Mouse (Mus musculus): ENCODE data around the gene Odf3. TPM values are rescaled to one million over a fixed set of nuclear protein-coding genes. Genes with fewer than 3 reads are reported as not detected.

Gene Odf3
- polyA plus RNA-seq (2012; rRNA removed) = 0.32 and 0.46 TPM in 2 replicates

DNA sequence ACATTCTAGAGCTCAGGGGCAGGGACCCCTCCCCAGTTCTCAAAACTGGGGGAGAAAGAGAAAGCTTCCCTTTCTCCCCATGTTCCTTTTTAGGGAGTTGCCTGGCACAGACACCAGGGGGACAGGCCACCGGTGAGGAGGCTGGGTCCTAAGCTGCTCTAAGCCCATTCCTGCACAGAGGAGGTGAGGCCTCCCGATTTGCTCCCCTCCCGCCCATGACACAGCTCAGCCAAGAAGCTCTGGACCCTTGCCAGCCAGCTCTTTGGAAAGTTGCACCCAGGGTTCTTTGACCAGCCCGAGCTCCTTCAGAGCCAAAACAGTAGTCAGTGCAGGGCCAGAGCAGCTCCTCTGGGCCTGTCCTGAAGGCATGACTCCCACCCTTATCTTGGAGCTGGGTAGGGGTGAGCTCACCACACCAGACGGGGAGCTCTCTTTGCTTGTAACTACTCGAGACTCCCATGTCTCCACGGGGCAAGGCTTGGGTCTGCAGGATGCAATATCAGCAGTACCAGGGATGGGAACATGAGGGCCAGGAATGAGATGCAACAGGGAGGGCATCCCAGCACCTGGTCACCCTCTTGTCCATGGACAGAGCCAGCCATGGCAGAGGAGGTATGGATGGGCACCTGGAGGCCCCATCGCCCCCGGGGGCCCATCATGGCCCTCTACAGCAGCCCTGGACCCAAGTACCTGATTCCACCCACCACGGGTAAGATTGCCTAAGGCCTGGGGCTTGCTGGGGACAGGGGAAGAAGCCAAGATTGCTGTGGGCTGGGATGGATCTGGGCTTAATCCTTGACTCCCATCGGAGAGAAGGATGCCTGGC lies at the start of gene Odf3:
Gene Odf3 (plus strand): TSS at position 51 of the 826 bp plus-strand sequence.
- no peak for TF ChIP-seq POLR2A (IDR thresholded peaks at IDR 0.05; ENCODE audit: extremely low read depth, insufficient read depth, low read length)
- no peak for TF ChIP-seq CTCF (IDR thresholded peaks at IDR 0.05; ENCODE audit: extremely low read depth, insufficient read depth, low read length)
- Histone ChIP-seq H3K4me1 (ENCODE audit: control insufficient read depth, insufficient read depth, low read length) (no peaks in the 10 kb centered on the region), H3K4me3 (ENCODE audit: insufficient read depth, low read length) (no peak within 1 kb of the TSS), H3K27ac (ENCODE audit: insufficient read depth, low read length) (no peak within 1 kb of the TSS)

DNA sequence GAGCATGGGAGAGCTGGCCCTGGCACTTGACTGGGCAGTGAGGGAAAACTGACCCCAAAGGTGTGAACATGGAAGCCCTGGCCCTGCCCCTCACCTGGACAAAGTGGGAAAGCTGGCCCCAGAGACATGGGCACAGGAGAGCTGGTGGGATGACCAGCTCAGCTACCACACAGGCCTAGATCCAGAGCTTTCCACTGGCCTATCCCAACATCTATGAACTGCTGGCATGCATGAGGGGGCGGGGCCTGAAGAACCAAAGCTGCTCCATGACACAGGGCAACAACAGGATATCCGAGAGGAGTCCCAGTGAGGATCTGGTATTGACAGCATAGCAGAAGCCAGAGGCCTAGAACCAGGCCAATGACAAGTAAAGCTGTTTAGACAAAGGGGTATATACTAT lies 49.4 kb upstream of the Odf3 start:
- Histone ChIP-seq H3K27ac (ENCODE audit: insufficient read depth, low read length) (no peak overlapping the region), H3K4me1 (ENCODE audit: control insufficient read depth, insufficient read depth, low read length) (no peaks in the 10 kb centered on the region), H3K4me3 (ENCODE audit: insufficient read depth, low read length) (no peak overlapping the region)
- TF ChIP-seq CTCF (IDR thresholded peaks at IDR 0.05; ENCODE audit: extremely low read depth, insufficient read depth, low read length) (no peak), POLR2A (IDR thresholded peaks at IDR 0.05; ENCODE audit: extremely low read depth, insufficient read depth, low read length) (no peak)

DNA sequence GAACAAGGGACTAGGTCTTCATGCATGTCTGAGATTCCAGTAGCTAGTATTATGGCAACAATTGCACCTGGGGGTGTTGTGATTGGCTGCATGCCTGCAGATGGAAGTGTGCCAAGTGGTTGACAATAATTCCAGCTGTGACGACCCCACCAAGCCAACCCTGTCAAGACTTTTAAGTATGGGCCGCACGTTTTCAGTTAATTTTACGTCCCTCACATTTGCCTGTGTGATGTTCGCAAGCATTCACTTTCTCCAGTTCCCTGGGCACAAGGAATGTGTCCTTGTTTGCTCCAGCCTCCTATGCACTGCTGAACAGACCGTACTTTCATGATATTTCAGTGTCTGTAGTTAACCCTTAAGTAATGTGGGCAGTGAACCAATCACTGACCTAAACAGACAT lies 45.0 kb upstream of the Odf3 start:
- no peak for TF ChIP-seq POLR2A (IDR thresholded peaks at IDR 0.05; ENCODE audit: extremely low read depth, insufficient read depth, low read length)
- TF ChIP-seq CTCF (IDR thresholded peaks at IDR 0.05; ENCODE audit: extremely low read depth, insufficient read depth, low read length) = no peak
- no peaks in the 10 kb centered on the region for H3K4me1 ChIP-seq (ENCODE audit: control insufficient read depth, insufficient read depth, low read length)
- no peak overlapping the region for H3K27ac ChIP-seq (ENCODE audit: insufficient read depth, low read length)
- no peak overlapping the region for H3K4me3 ChIP-seq (ENCODE audit: insufficient read depth, low read length)

DNA sequence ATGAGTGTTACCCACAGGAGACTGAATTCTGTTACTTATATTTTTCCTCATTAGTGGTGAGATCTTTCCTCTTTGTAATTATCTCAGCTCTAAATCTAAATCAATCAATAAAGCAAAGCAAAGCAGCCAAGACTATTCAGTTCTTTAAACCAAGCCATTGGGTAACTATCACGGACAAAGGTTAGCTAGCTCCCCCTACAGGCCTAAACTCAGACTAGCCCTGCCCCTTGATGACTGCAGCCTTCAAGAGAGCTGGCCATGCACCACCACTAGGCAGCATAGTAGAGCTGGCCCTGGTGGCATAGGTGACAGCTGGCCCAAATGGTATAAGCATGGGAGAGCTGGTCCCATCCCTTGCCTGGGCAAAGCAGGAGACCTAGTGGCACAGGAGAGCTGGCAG lies 41.9 kb upstream of the Odf3 start:
- Histone ChIP-seq H3K4me3 (ENCODE audit: insufficient read depth, low read length) (no peak overlapping the region), H3K27ac (ENCODE audit: insufficient read depth, low read length) (no peak overlapping the region), H3K4me1 (ENCODE audit: control insufficient read depth, insufficient read depth, low read length) (no peaks in the 10 kb centered on the region)
- no peak for TF ChIP-seq POLR2A (IDR thresholded peaks at IDR 0.05; ENCODE audit: extremely low read depth, insufficient read depth, low read length)
- peak; percentile 80 for TF ChIP-seq CTCF (IDR thresholded peaks at IDR 0.05; ENCODE audit: extremely low read depth, insufficient read depth, low read length)

DNA sequence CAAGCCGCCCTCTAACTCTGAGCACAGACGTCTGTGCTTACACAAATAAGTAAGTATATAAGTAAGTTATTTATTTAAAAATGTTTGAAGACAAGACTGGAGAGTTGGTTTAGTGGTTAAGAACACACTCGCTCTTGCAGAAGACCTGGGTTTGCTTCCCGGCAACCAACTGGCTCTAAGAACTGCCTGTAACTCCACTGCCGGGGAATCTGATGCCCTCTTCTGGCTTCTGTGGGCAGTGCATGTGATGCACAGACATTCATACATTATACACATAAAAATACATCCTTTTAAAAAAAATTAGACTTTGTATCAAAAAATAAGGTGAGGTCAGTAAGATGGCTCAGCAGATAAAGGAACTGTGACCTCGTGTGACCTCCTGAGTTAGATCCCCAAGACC lies 37.1 kb upstream of the Odf3 start:
- TF ChIP-seq POLR2A (IDR thresholded peaks at IDR 0.05; ENCODE audit: extremely low read depth, insufficient read depth, low read length) (no peak), CTCF (IDR thresholded peaks at IDR 0.05; ENCODE audit: extremely low read depth, insufficient read depth, low read length) (peak; percentile 16; the same call in 1 of the 2 replicates)
- H3K4me3 ChIP-seq (ENCODE audit: insufficient read depth, low read length) = no peak overlapping the region
- no peaks in the 10 kb centered on the region; the same call in 1 of the 2 replicates for H3K4me1 ChIP-seq (ENCODE audit: control insufficient read depth, insufficient read depth, low read length)
- no peak overlapping the region for H3K27ac ChIP-seq (ENCODE audit: insufficient read depth, low read length)

DNA sequence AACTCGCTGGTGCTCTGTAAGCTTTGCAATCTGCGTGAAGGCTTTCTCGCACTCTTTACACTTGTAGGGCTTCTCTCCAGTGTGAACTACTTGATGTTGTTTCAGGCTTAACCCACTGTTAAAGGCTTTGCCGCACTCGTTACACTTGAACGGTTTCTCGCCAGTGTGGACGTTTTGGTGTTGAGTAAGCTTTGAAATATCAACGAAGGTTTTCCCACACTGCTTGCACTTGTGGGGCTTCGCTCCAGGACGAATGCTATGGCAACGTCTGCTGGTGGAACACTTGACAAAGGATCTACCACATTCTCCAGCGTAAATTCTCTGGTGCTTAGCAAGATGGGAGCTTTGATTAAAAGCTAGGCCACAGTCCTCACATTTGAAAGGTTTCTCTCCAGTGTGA lies 35.9 kb upstream of the Odf3 start:
- Histone ChIP-seq H3K4me3 (ENCODE audit: insufficient read depth, low read length) (no peak overlapping the region), H3K4me1 (ENCODE audit: control insufficient read depth, insufficient read depth, low read length) (no peaks in the 10 kb centered on the region; the same call in 1 of the 2 replicates), H3K27ac (ENCODE audit: insufficient read depth, low read length) (no peak overlapping the region)
- TF ChIP-seq POLR2A (IDR thresholded peaks at IDR 0.05; ENCODE audit: extremely low read depth, insufficient read depth, low read length) (no peak), CTCF (IDR thresholded peaks at IDR 0.05; ENCODE audit: extremely low read depth, insufficient read depth, low read length) (no peak)

DNA sequence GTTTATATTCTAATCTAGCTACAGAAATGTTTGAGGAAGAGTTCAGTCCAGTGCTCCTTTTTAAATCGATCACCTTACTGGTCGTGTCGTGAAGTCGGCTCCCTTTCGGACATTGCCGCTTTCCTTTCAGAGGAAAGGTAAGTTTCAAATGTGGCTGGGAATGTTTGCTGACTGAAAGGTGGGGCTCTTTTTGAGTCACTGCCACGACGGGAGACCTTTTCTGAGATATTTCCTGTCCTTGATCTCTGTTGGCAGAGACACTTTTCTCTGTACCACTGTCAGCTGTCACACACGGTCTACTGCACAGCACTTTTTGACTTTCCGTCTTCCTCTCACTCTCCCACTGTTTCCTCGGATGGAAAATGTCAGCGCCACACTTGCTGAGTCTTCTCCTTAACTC lies 34.8 kb upstream of the Odf3 start:
- Histone ChIP-seq H3K27ac (ENCODE audit: insufficient read depth, low read length) (no peak overlapping the region), H3K4me3 (ENCODE audit: insufficient read depth, low read length) (no peak overlapping the region), H3K4me1 (ENCODE audit: control insufficient read depth, insufficient read depth, low read length) (peaks cover 1% of the 10 kb centered on the region)
- TF ChIP-seq CTCF (IDR thresholded peaks at IDR 0.05; ENCODE audit: extremely low read depth, insufficient read depth, low read length) (no peak), POLR2A (IDR thresholded peaks at IDR 0.05; ENCODE audit: extremely low read depth, insufficient read depth, low read length) (no peak)

DNA sequence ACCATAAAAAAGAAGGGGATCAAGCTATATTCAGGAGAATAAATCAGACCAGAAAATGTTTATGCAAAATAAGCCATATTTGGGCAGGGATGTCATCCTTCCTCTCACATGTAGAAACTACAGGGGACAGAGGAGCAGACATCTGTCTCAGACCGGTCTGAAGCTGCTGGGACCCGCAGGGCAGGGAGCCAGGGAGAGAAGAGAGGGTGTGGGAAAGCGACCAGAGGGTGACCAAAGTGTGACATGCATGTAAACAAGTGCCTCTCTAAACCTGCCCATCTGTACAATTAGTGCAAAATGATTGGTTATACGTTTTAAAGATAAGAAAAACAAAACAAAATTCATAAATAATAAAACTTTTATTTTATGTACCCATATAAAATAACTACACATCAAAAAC lies 27.4 kb upstream of the Odf3 start:
- H3K4me3 ChIP-seq (ENCODE audit: insufficient read depth, low read length) = no peak overlapping the region

DNA sequence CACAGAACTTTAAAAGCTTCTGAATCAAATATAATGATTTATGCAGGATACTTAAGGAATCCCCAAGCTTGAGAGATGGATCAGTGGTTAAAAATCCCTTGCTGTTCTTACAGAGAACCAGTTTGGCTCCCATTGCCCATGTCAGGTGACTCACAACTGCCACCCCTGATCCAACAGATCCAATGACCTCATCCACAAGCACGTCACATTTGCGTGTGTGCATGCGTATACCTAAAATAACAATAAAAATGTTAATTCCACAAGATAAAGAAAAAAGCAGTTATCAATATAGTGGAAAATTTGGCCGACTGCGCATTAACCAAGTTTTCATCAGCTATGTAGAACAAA lies 26.3 kb upstream of the Odf3 start:
- no peak for TF ChIP-seq POLR2A (IDR thresholded peaks at IDR 0.05; ENCODE audit: extremely low read depth, insufficient read depth, low read length)
- no peak for TF ChIP-seq CTCF (IDR thresholded peaks at IDR 0.05; ENCODE audit: extremely low read depth, insufficient read depth, low read length)
- Histone ChIP-seq H3K4me1 (ENCODE audit: control insufficient read depth, insufficient read depth, low read length) (peaks cover 3% of the 10 kb centered on the region), H3K4me3 (ENCODE audit: insufficient read depth, low read length) (peak overlapping the region; percentile 61), H3K27ac (ENCODE audit: insufficient read depth, low read length) (peak overlapping the region; percentile 57; the same call in 1 of the 2 replicates)

More for the DNA sequence above, 27.4 kb upstream of the Odf3 start:
- no peak overlapping the region for H3K27ac ChIP-seq (ENCODE audit: insufficient read depth, low read length)
- peaks cover 3% of the 10 kb centered on the region for H3K4me1 ChIP-seq (ENCODE audit: control insufficient read depth, insufficient read depth, low read length)
- TF ChIP-seq CTCF (IDR thresholded peaks at IDR 0.05; ENCODE audit: extremely low read depth, insufficient read depth, low read length) (no peak), POLR2A (IDR thresholded peaks at IDR 0.05; ENCODE audit: extremely low read depth, insufficient read depth, low read length) (no peak)

DNA sequence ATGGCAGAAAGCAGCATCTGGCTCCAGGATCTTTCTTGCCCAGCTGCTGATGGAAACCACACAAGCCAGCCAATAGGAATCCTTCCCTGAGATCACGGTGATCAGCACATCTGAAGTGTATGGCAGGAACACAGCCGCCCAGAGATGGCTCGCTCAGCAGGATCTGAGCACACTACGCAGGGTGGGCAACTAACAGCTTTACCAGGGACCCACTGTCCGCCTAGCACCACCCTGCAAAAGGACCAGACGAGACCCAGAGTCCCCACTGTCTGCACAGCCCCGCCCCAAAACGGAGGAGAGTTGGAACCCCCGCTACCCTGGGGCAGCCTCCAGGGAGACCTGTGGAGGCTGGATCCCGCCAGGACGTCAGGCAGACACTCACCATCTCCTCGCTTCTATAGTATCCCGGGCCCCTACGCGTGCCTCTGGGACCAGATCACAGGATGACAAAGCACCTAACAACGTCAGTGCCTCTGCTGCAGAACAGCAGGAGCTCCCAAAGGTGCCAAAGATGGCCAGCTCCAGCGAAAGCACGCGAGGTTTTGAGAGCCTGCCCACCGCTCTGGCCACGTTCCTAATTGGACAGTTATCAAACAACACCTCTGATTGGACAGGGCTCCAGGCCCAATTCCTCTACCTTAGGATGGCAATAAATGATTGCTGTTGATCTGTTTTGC lies 25.8 kb upstream of the Odf3 start, which contains the start of gene Zfp941:
Gene Zfp941 (minus strand): TSS at position 526 of the 677 bp plus-strand sequence.
- Histone ChIP-seq H3K4me1 (ENCODE audit: control insufficient read depth, insufficient read depth, low read length) (peaks cover 3% of the 10 kb centered on the region), H3K4me3 (ENCODE audit: insufficient read depth, low read length) (peak within 1 kb of the TSS; percentile 61), H3K27ac (ENCODE audit: insufficient read depth, low read length) (peak within 1 kb of the TSS; percentile 57)
- no peak for TF ChIP-seq CTCF (IDR thresholded peaks at IDR 0.05; ENCODE audit: extremely low read depth, insufficient read depth, low read length)
- TF ChIP-seq POLR2A (IDR thresholded peaks at IDR 0.05; ENCODE audit: extremely low read depth, insufficient read depth, low read length) = peak; percentile 85
